Mouse (Mus musculus): ENCODE measurements around the gene Bcl2l14. TPM values are rescaled to one million over a fixed set of nuclear protein-coding genes. Genes with fewer than 3 reads are reported as not detected.

Bcl2l14 gene
- 0.11 TPM in 1 of 2 replicates, not detected in the other for polyA plus RNA-seq (2015; fragmentation: Nextera tagmentation; extraction: Ambion mirVana)

GRCm38 (mm10) chr6:134396018-134396417, at the start of gene Bcl2l14:
Gene Bcl2l14, plus strand, starts transcription at chr6:134396318.
- 87% methylated on average over 4 of the region's 4 CpGs for WGBS
- H3K27me3 ChIP-seq (replicated peaks; ENCODE audit: control insufficient read depth, insufficient read depth, low read length): no peaks in the 10 kb centered on the region
- H3K27ac ChIP-seq (ENCODE audit: low read length): no peak within 1 kb of the TSS
- no peaks in the 10 kb centered on the region for H3K9me3 ChIP-seq (ENCODE audit: control insufficient read depth, low read length)
- ATAC-seq: no peak
- H3K9ac ChIP-seq (replicated peaks; ENCODE audit: low read depth, low read length): no peak within 1 kb of the TSS
- no peak within 1 kb of the TSS for H3K4me3 ChIP-seq (replicated peaks; ENCODE audit: low read length)
- no peaks in the 10 kb centered on the region for H3K36me3 ChIP-seq (ENCODE audit: control insufficient read depth, insufficient read depth)
- no peaks in the 10 kb centered on the region for H3K4me1 ChIP-seq (replicated peaks; ENCODE audit: control insufficient read depth, insufficient read depth, low read length)
- no peak within 1 kb of the TSS for H3K4me2 ChIP-seq (ENCODE audit: low read length)

DNA sequence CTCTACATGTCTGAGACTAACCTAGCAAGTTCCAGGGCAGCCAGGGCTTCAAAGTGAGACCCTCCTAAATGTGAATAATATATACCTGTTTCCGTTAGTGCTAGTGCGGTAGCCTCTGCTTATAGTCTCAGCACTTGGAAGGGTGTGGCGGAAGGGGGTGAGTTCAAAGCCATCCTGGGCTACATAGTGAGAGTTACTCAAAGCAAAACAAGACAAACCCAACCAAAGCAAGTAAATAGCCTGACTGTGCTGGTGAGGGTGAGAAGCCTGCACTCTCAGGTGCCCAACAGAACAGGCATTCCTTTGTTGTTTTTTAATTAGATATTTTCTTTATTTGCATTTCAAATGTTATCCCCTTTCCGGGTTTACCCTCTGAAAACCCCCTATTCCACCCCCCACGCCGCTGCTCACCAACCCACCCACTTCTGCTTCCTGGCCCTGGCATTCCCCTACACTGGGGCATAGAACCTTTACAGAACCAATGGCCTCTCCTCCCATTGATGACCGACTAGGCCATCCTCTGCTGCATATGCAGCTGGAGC, 47.5 kb upstream of the Bcl2l14 start:
- WGBS: 88% methylated on average over 7 of the region's 7 CpGs
- H3K4me2 ChIP-seq (ENCODE audit: low read length): no peak overlapping the region

DNA sequence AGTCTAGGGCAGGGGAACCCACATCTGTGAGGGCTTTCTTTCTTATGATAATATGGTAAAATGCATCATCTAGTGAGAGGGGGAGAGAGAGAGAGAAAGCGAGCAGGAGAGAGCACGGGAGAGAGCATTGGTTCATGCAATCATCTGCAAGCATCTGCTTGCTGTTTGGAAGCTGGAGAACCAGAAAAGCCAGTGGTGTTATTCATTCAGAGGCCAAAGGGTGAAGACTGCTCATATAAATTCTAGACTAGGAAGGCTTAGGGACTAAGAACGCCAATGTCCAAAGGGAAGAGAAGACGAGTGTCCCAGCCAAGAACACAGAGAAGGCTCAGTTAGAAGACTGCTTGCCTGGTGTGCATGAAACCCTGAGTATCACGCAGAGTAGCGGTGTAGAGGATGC, 43.2 kb upstream of the Bcl2l14 start:
- H3K27me3 ChIP-seq (replicated peaks; ENCODE audit: control insufficient read depth, insufficient read depth, low read length): no peaks in the 10 kb centered on the region
- H3K4me3 ChIP-seq (replicated peaks; ENCODE audit: low read length): no peak overlapping the region
- H3K27ac ChIP-seq (ENCODE audit: low read length): no peak overlapping the region
- H3K4me1 ChIP-seq (replicated peaks; ENCODE audit: control insufficient read depth, insufficient read depth, low read length): no peaks in the 10 kb centered on the region
- H3K36me3 ChIP-seq (ENCODE audit: control insufficient read depth, insufficient read depth): no peaks in the 10 kb centered on the region
- ATAC-seq: no peak
- WGBS: 85% methylated on average over 6 of the region's 6 CpGs
- no peak overlapping the region for H3K4me2 ChIP-seq (ENCODE audit: low read length)
- no peaks in the 10 kb centered on the region for H3K9me3 ChIP-seq (ENCODE audit: control insufficient read depth, low read length)
- H3K9ac ChIP-seq (replicated peaks; ENCODE audit: low read depth, low read length): no peak overlapping the region

More for the DNA sequence above, 47.5 kb upstream of the Bcl2l14 start:
- no peak overlapping the region for H3K27ac ChIP-seq (ENCODE audit: low read length)
- H3K36me3 ChIP-seq (ENCODE audit: control insufficient read depth, insufficient read depth): no peaks in the 10 kb centered on the region
- no peaks in the 10 kb centered on the region for H3K27me3 ChIP-seq (replicated peaks; ENCODE audit: control insufficient read depth, insufficient read depth, low read length)
- no peak for ATAC-seq
- H3K4me3 ChIP-seq (replicated peaks; ENCODE audit: low read length): no peak overlapping the region
- H3K9me3 ChIP-seq (ENCODE audit: control insufficient read depth, low read length): no peaks in the 10 kb centered on the region
- H3K9ac ChIP-seq (replicated peaks; ENCODE audit: low read depth, low read length): no peak overlapping the region
- no peaks in the 10 kb centered on the region for H3K4me1 ChIP-seq (replicated peaks; ENCODE audit: control insufficient read depth, insufficient read depth, low read length)

DNA sequence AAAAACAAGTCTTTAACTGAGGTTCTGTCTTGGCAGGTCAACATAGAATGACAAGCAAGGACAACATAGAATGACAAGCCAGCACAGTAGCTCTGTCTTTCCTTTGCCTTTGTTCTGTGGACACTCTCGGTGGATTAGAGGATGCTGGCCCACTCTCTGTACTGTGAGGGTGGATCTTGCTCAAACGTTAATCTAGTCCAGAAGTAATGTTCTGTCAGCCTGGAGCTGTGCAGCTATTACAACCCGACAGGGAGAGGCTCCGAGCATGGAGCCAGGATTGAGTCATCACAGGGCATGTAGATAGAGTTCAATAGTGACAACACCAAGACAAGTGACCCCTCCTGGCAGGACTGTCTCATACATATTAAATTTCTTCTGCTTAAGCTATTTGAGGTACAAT, 42.4 kb upstream of the Bcl2l14 start:
- Histone ChIP-seq H3K9ac (replicated peaks; ENCODE audit: low read depth, low read length) (no peak overlapping the region), H3K9me3 (ENCODE audit: control insufficient read depth, low read length) (no peaks in the 10 kb centered on the region), H3K4me3 (replicated peaks; ENCODE audit: low read length) (no peak overlapping the region), H3K4me1 (replicated peaks; ENCODE audit: control insufficient read depth, insufficient read depth, low read length) (no peaks in the 10 kb centered on the region), H3K27me3 (replicated peaks; ENCODE audit: control insufficient read depth, insufficient read depth, low read length) (no peaks in the 10 kb centered on the region), H3K36me3 (ENCODE audit: control insufficient read depth, insufficient read depth) (no peaks in the 10 kb centered on the region), H3K27ac (ENCODE audit: low read length) (no peak overlapping the region), H3K4me2 (ENCODE audit: low read length) (no peak overlapping the region)
- 84% methylated on average over 4 of the region's 4 CpGs for WGBS
- ATAC-seq: no peak

- no peak for ATAC-seq
- Histone ChIP-seq H3K9me3 (ENCODE audit: control insufficient read depth, low read length) (no peaks in the 10 kb centered on the region), H3K4me2 (ENCODE audit: low read length) (no peak overlapping the region), H3K27me3 (replicated peaks; ENCODE audit: control insufficient read depth, insufficient read depth, low read length) (no peaks in the 10 kb centered on the region), H3K9ac (replicated peaks; ENCODE audit: low read depth, low read length) (no peak overlapping the region), H3K36me3 (ENCODE audit: control insufficient read depth, insufficient read depth) (no peaks in the 10 kb centered on the region), H3K27ac (ENCODE audit: low read length) (no peak overlapping the region), H3K4me3 (replicated peaks; ENCODE audit: low read length) (no peak overlapping the region), H3K4me1 (replicated peaks; ENCODE audit: control insufficient read depth, insufficient read depth, low read length) (no peaks in the 10 kb centered on the region)
- 79% methylated on average over 6 of the region's 6 CpGs for WGBS
Observed at GRCm38 (mm10) chr6:134357570-134357969, 38.5 kb upstream of the Bcl2l14 start.

DNA sequence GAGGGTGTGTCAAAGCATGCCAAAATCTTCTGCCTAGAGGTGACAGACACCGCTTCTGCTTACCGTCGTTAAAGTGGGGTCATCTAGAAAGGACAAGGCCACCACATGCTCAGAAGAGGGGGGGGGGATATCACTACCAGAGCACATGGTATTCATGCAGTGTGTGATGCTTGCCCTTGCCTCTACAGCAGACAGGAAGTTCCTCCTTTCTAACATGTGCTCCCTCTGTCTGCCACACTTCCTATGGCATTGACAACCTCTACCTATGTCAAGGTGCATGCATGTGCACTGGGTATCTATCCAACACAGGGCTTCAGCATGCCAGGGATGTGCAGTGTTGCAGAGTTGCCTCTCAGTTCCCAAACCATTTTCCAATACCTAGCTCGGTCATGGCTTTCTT, 36.0 kb upstream of the Bcl2l14 start:
- H3K4me1 ChIP-seq (replicated peaks; ENCODE audit: control insufficient read depth, insufficient read depth, low read length): no peaks in the 10 kb centered on the region
- no peak overlapping the region for H3K4me3 ChIP-seq (replicated peaks; ENCODE audit: low read length)
- no peaks in the 10 kb centered on the region for H3K27me3 ChIP-seq (replicated peaks; ENCODE audit: control insufficient read depth, insufficient read depth, low read length)
- no peak overlapping the region for H3K9ac ChIP-seq (replicated peaks; ENCODE audit: low read depth, low read length)
- WGBS: 93% methylated on average over 4 of the region's 4 CpGs
- no peak for ATAC-seq
- no peaks in the 10 kb centered on the region for H3K36me3 ChIP-seq (ENCODE audit: control insufficient read depth, insufficient read depth)
- H3K4me2 ChIP-seq (ENCODE audit: low read length): no peak overlapping the region
- no peaks in the 10 kb centered on the region for H3K9me3 ChIP-seq (ENCODE audit: control insufficient read depth, low read length)
- H3K27ac ChIP-seq (ENCODE audit: low read length): no peak overlapping the region

GRCm38 (mm10) chr6:134364644-134365043, 31.5 kb upstream of the Bcl2l14 start:
- no peak for ATAC-seq
- no peak overlapping the region for H3K27ac ChIP-seq (ENCODE audit: low read length)
- no peaks in the 10 kb centered on the region for H3K4me1 ChIP-seq (replicated peaks; ENCODE audit: control insufficient read depth, insufficient read depth, low read length)
- H3K4me3 ChIP-seq (replicated peaks; ENCODE audit: low read length): no peak overlapping the region
- H3K9me3 ChIP-seq (ENCODE audit: control insufficient read depth, low read length): no peaks in the 10 kb centered on the region
- no peak overlapping the region for H3K9ac ChIP-seq (replicated peaks; ENCODE audit: low read depth, low read length)
- H3K4me2 ChIP-seq (ENCODE audit: low read length): no peak overlapping the region
- WGBS: 68% methylated on average over 6 of the region's 6 CpGs
- H3K27me3 ChIP-seq (replicated peaks; ENCODE audit: control insufficient read depth, insufficient read depth, low read length): no peaks in the 10 kb centered on the region
- no peaks in the 10 kb centered on the region for H3K36me3 ChIP-seq (ENCODE audit: control insufficient read depth, insufficient read depth)

DNA sequence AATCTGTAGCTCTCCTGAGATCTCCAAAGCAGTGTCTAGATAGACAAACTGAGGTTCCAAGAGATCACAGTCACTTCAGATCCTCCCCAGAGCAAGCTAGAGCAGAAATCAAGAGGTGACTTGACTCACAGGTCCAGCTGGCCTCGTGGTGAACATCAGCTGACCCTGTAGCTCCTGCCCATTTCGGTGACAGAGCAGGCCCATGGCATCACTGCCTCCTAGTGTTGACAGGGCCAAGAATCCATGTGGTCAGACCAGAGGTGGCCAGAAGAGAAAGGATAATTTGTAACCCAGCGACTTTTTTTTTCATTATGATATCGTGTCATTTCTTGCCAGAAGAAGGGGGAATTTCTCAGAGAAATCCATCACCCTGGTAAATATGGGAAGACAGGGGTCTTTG, 30.2 kb upstream of the Bcl2l14 start:
- 87% methylated on average over 4 of the region's 4 CpGs for WGBS
- ATAC-seq: no peak
- no peaks in the 10 kb centered on the region for H3K27me3 ChIP-seq (replicated peaks; ENCODE audit: control insufficient read depth, insufficient read depth, low read length)

GRCm38 (mm10) chr6:134366366-134367351, 29.5 kb upstream of the Bcl2l14 start:
- 76% methylated on average over 10 of the region's 10 CpGs for WGBS
- ATAC-seq: no peak
- no peak overlapping the region for H3K4me3 ChIP-seq (replicated peaks; ENCODE audit: low read length)

More for the DNA sequence above, 30.2 kb upstream of the Bcl2l14 start:
- no peak overlapping the region for H3K27ac ChIP-seq (ENCODE audit: low read length)
- no peaks in the 10 kb centered on the region for H3K9me3 ChIP-seq (ENCODE audit: control insufficient read depth, low read length)
- no peak overlapping the region for H3K9ac ChIP-seq (replicated peaks; ENCODE audit: low read depth, low read length)
- no peak overlapping the region for H3K4me3 ChIP-seq (replicated peaks; ENCODE audit: low read length)
- no peaks in the 10 kb centered on the region for H3K36me3 ChIP-seq (ENCODE audit: control insufficient read depth, insufficient read depth)
- no peaks in the 10 kb centered on the region for H3K4me1 ChIP-seq (replicated peaks; ENCODE audit: control insufficient read depth, insufficient read depth, low read length)
- H3K4me2 ChIP-seq (ENCODE audit: low read length): no peak overlapping the region

More at GRCm38 (mm10) chr6:134366366-134367351, 29.5 kb upstream of the Bcl2l14 start:
- H3K36me3 ChIP-seq (ENCODE audit: control insufficient read depth, insufficient read depth): no peaks in the 10 kb centered on the region
- H3K27ac ChIP-seq (ENCODE audit: low read length): no peak overlapping the region
- no peak overlapping the region for H3K4me2 ChIP-seq (ENCODE audit: low read length)
- H3K9ac ChIP-seq (replicated peaks; ENCODE audit: low read depth, low read length): no peak overlapping the region
- H3K4me1 ChIP-seq (replicated peaks; ENCODE audit: control insufficient read depth, insufficient read depth, low read length): no peaks in the 10 kb centered on the region
- H3K9me3 ChIP-seq (ENCODE audit: control insufficient read depth, low read length): no peaks in the 10 kb centered on the region
- H3K27me3 ChIP-seq (replicated peaks; ENCODE audit: control insufficient read depth, insufficient read depth, low read length): no peaks in the 10 kb centered on the region

All from forebrain, embryonic 16.5 days (tissue).